Mouse (Mus musculus) liver, embryonic 14.5 days (tissue): Measurements from ENCODE around the gene Rxra. TPM values are rescaled to one million over a fixed set of nuclear protein-coding genes. Genes with fewer than 3 reads are reported as not detected.

Experiments used
- ATAC-seq: fragments of 200-750 bp; cut with Nextera tagmentation; 2 replicates; pipeline ENCODE4 v1.8.0; 2017; ENCODE audit warnings: moderate number of reproducible peaks, mild to moderate bottlenecking, moderate library complexity; ENCODE audit not compliant: insufficient read depth
- DNase-seq, 3 experiments: peaks; one replicate each; pipeline ENCODE4 v3.0.0-alpha.2; 2012 to 2013; ENCODE audit warnings: low read depth in 3 of 3, low spot score in 3 of 3
- H3K27ac ChIP-seq: fragments of 300-500 bp; sonication (generic); 2 replicates; pipeline ENCODE4 v1.5.1; 2014; ENCODE audit warnings: moderate library complexity, mild to moderate bottlenecking, control low read depth, inconsistent platforms
- H3K27me3 ChIP-seq: fragments of 300-500 bp; sonication (generic); 2 replicates; pipeline ENCODE4 v1.6.1; 2014; ENCODE audit warnings: mild to moderate bottlenecking, low read length, moderate library complexity; ENCODE audit not compliant: control insufficient read depth, insufficient read depth
- H3K36me3 ChIP-seq: fragments of 300-500 bp; sonication (generic); replicated peaks from 2 replicates; pipeline ENCODE4 v1.6.1; 2014; ENCODE audit warnings: low read depth; ENCODE audit not compliant: control insufficient read depth, insufficient read depth
- H3K4me1 ChIP-seq, 2 experiments: fragments of 200-500 bp in 1 of 2; fragments of 300-500 bp in 1 of 2; sonication (generic) in 1 of 2; replicated peaks; 2 replicates each; pipeline ENCODE4 v1.6.1; 2012 to 2014; ENCODE audit warnings: antibody characterized with exemption in 1 of 2, inconsistent platforms in 1 of 2, low read length in 1 of 2; ENCODE audit not compliant: control insufficient read depth in 2 of 2, insufficient read depth in 2 of 2
- H3K4me2 ChIP-seq: fragments of 300-500 bp; sonication (generic); 2 replicates; pipeline ENCODE4 v1.6.1; 2014; ENCODE audit warnings: low read depth, mild to moderate bottlenecking, control low read depth, moderate library complexity
- H3K4me3 ChIP-seq, 2 experiments: fragments of 200-500 bp in 1 of 2; fragments of 300-500 bp in 1 of 2; sonication (generic) in 1 of 2; 2 replicates each; pipeline ENCODE4 v1.5.1; 2012 to 2014; ENCODE audit warnings: low read depth in 2 of 2, low read length in 2 of 2, mild to moderate bottlenecking in 2 of 2, control low read depth in 1 of 2, inconsistent platforms in 1 of 2, moderate library complexity in 1 of 2; ENCODE audit not compliant: insufficient read depth in 1 of 2
- H3K9ac ChIP-seq: fragments of 300-500 bp; sonication (generic); replicated peaks from 2 replicates; pipeline ENCODE4 v1.6.1; 2014; ENCODE audit warnings: mild to moderate bottlenecking, control low read depth, moderate library complexity
- H3K9me3 ChIP-seq: fragments of 300-500 bp; sonication (generic); 2 replicates; pipeline ENCODE4 v1.6.1; 2016; ENCODE audit warnings: low read length, mixed read lengths; ENCODE audit not compliant: control insufficient read depth
- CTCF ChIP-seq: IDR thresholded peaks from 2 replicates; pipeline ENCODE4 v1.5.1; 2016; ENCODE audit warnings: antibody characterized with exemption, low read depth, control low read depth
- EP300 ChIP-seq: IDR thresholded peaks from 2 replicates; pipeline ENCODE4 v1.6.1; 2016; ENCODE audit warnings: antibody characterized with exemption, low read depth
- WGBS: fragments of 180-500 bp; shearing (Covaris S2); extraction: QIAGEN DNeasy Blood & Tissue Kit; methylation state at CpG from one replicate; pipeline ENCODE4 v1.1.7; 2014; ENCODE audit not compliant: insufficient replicate concordance; 5-methylcytosine and 5-hydroxymethylcytosine counted together
- polyA plus RNA-seq, 2 experiments: library from polyadenylated mRNA; depleted of rRNA in 1 of 2; stranded (reverse) in 1 of 2; unstranded in 1 of 2; fragments of >200 nt; fragmentation: Nextera tagmentation in 1 of 2; extraction: Ambion mirVana in 1 of 2; gene quantifications; 2 replicates each; pipeline versions ENCODE4 v1.2.1 to v1.2.3; 2012 to 2014

The Rxra gene
- polyA plus RNA-seq, 2 experiments, result 2.4 to 7.5 TPM

GRCm38 (mm10) chr2:27724729-27725316 is 48.6 kb downstream of the Rxra start:
- Histone ChIP-seq H3K4me1 (peaks cover under 1 to 5% of the 10 kb centered on the region in 2 experiments), H3K9ac (no peak overlapping the region), H3K4me3 (no peak overlapping the region), H3K27ac (no peak overlapping the region), H3K9me3 (no peaks in the 10 kb centered on the region), H3K36me3 (no peaks in the 10 kb centered on the region), H3K27me3 (no peaks in the 10 kb centered on the region), H3K4me2 (no peak overlapping the region)
- ATAC-seq, result no peak
- 74% methylated on average over 9 of the region's 9 CpGs for WGBS
- DNase-seq, result no peak
- TF ChIP-seq CTCF (no peak), EP300 (no peak)

- H3K9me3 ChIP-seq, result no peaks in the 10 kb centered on the region
- no peak overlapping the region for H3K27ac ChIP-seq
- H3K9ac ChIP-seq, result no peak overlapping the region
- H3K4me3 ChIP-seq, result no peak overlapping the region
- ATAC-seq, result no peak
- no peaks in the 10 kb centered on the region for H3K27me3 ChIP-seq
- TF ChIP-seq CTCF (no peak), EP300 (no peak)
- no peak overlapping the region for H3K4me2 ChIP-seq
- no peaks in the 10 kb centered on the region for H3K36me3 ChIP-seq
- H3K4me1 ChIP-seq, result peaks cover 0 to 5% of the 10 kb centered on the region in 2 experiments; a peak in 3 of 4 replicates
- WGBS, result 64% methylated on average over 14 of the region's 14 CpGs
- no peak for DNase-seq
Measured at GRCm38 (mm10) chr2:27727994-27728854, 52.0 kb downstream of the Rxra start.

GRCm38 (mm10) chr2:27729009-27729408 is 52.8 kb downstream of the Rxra start:
- Histone ChIP-seq H3K36me3 (no peaks in the 10 kb centered on the region), H3K4me3 (no peak overlapping the region), H3K9ac (no peak overlapping the region), H3K4me1 (peaks cover 0 to 10% of the 10 kb centered on the region in 2 experiments; a peak in 3 of 4 replicates), H3K27me3 (no peaks in the 10 kb centered on the region), H3K27ac (no peak overlapping the region), H3K9me3 (no peaks in the 10 kb centered on the region), H3K4me2 (no peak overlapping the region)
- TF ChIP-seq EP300 (no peak), CTCF (no peak)
- ATAC-seq, result no peak
- no peak for DNase-seq
- 59% methylated on average over 4 of the region's 4 CpGs for WGBS

- DNase-seq, result peak; percentile 24 to 37 (median 37)
- H3K27ac ChIP-seq, result no peak overlapping the region
- peaks cover 0 to 10% of the 10 kb centered on the region in 2 experiments; a peak in 3 of 4 replicates for H3K4me1 ChIP-seq
- peak; percentile 76 for TF ChIP-seq CTCF
- TF ChIP-seq EP300, result no peak
- peak; percentile 57; the same call in 1 of the 2 replicates for ATAC-seq
- H3K9ac ChIP-seq, result no peak overlapping the region
- H3K9me3 ChIP-seq, result no peaks in the 10 kb centered on the region
- H3K4me3 ChIP-seq, result no peak overlapping the region
- H3K36me3 ChIP-seq, result no peaks in the 10 kb centered on the region
- H3K27me3 ChIP-seq, result no peaks in the 10 kb centered on the region
- 46% methylated on average over 13 of the region's 13 CpGs for WGBS
- H3K4me2 ChIP-seq, result no peak overlapping the region
Measured at GRCm38 (mm10) chr2:27730002-27730905, 54.0 kb downstream of the Rxra start.
